Mouse (Mus musculus): ENCODE results near the gene Pdia6.

The Pdia6 gene

GRCm38 (mm10) chr12:17242041-17242440, 24.3 kb upstream of the Pdia6 start:
- no peak for TF ChIP-seq GATA4 (IDR thresholded peaks at IDR 0.05; ENCODE audit: insufficient replicate concordance, low read length)

GRCm38 (mm10) chr12:17250962-17251361, 15.4 kb upstream of the Pdia6 start:
- no peak for TF ChIP-seq GATA4 (IDR thresholded peaks at IDR 0.05; ENCODE audit: insufficient replicate concordance, low read length)

- TF ChIP-seq GATA4 (IDR thresholded peaks at IDR 0.05; ENCODE audit: insufficient replicate concordance, low read length), result no peak
These were observed 13.3 kb upstream of the Pdia6 start for GRCm38 (mm10) chr12:17253069-17253468.

- no peak for TF ChIP-seq GATA4 (IDR thresholded peaks at IDR 0.05; ENCODE audit: insufficient replicate concordance, low read length)
These were observed 10.7 kb upstream of the Pdia6 start for GRCm38 (mm10) chr12:17255602-17256001.

GRCm38 (mm10) chr12:17256905-17257304, 9.4 kb upstream of the Pdia6 start:
- TF ChIP-seq GATA4 (IDR thresholded peaks at IDR 0.05; ENCODE audit: insufficient replicate concordance, low read length), result no peak

- no peak; the same call in 1 of the 2 replicates for TF ChIP-seq GATA4 (IDR thresholded peaks at IDR 0.05; ENCODE audit: insufficient replicate concordance, low read length)
These were observed 7.9 kb upstream of the Pdia6 start for GRCm38 (mm10) chr12:17258431-17258830.

- no peak for TF ChIP-seq GATA4 (IDR thresholded peaks at IDR 0.05; ENCODE audit: insufficient replicate concordance, low read length)
These were observed 5.3 kb upstream of the Pdia6 start for GRCm38 (mm10) chr12:17261005-17261404.

GRCm38 (mm10) chr12:17263881-17264280, 2.5 kb upstream of the Pdia6 start:
- no peak for TF ChIP-seq GATA4 (IDR thresholded peaks at IDR 0.05; ENCODE audit: insufficient replicate concordance, low read length)

- no peak for TF ChIP-seq GATA4 (IDR thresholded peaks at IDR 0.05; ENCODE audit: insufficient replicate concordance, low read length)
These were observed 1.5 kb upstream of the Pdia6 start for GRCm38 (mm10) chr12:17264826-17265225.

GRCm38 (mm10) chr12:17266673-17266990, 287 bp downstream of the Pdia6 start:
- TF ChIP-seq GATA4 (IDR thresholded peaks at IDR 0.05; ENCODE audit: insufficient replicate concordance, low read length), result no peak

GRCm38 (mm10) chr12:17267316-17267715, 971 bp downstream of the Pdia6 start:
- TF ChIP-seq GATA4 (IDR thresholded peaks at IDR 0.05; ENCODE audit: insufficient replicate concordance, low read length), result no peak

GRCm38 (mm10) chr12:17271272-17271671, 4.9 kb downstream of the Pdia6 start:
- no peak for TF ChIP-seq GATA4 (IDR thresholded peaks at IDR 0.05; ENCODE audit: insufficient replicate concordance, low read length)

- TF ChIP-seq GATA4 (IDR thresholded peaks at IDR 0.05; ENCODE audit: insufficient replicate concordance, low read length), result no peak
These were observed 7.5 kb downstream of the Pdia6 start for GRCm38 (mm10) chr12:17273841-17274240.

- TF ChIP-seq GATA4 (IDR thresholded peaks at IDR 0.05; ENCODE audit: insufficient replicate concordance, low read length), result no peak
These were observed 22.2 kb downstream of the Pdia6 start for GRCm38 (mm10) chr12:17288496-17288895.

- TF ChIP-seq GATA4 (IDR thresholded peaks at IDR 0.05; ENCODE audit: insufficient replicate concordance, low read length), result no peak
These were observed 22.7 kb downstream of the Pdia6 start for GRCm38 (mm10) chr12:17289060-17289459.

- TF ChIP-seq GATA4 (IDR thresholded peaks at IDR 0.05; ENCODE audit: insufficient replicate concordance, low read length), result no peak
These were observed 23.6 kb downstream of the Pdia6 start for GRCm38 (mm10) chr12:17289913-17290312.

GRCm38 (mm10) chr12:17290569-17290968, 24.2 kb downstream of the Pdia6 start:
- no peak for TF ChIP-seq GATA4 (IDR thresholded peaks at IDR 0.05; ENCODE audit: insufficient replicate concordance, low read length)

GRCm38 (mm10) chr12:17296899-17297298, 30.6 kb downstream of the Pdia6 start:
- TF ChIP-seq GATA4 (IDR thresholded peaks at IDR 0.05; ENCODE audit: insufficient replicate concordance, low read length), result no peak
